Mouse (Mus musculus) lung, adult 2 months (tissue): Measurements from ENCODE around the gene Itgb3. TPM values are rescaled to one million over a fixed set of nuclear protein-coding genes. Genes with fewer than 3 reads are reported as not detected.

ENCODE experiments used
- DNase-seq: peaks from one replicate; pipeline ENCODE4 v3.0.0; 2022
- H3K4me1 ChIP-seq: fragments of 200-500 bp; 2 replicates; pipeline ENCODE4 v1.6.1; 2011; ENCODE audit warnings: low read length; ENCODE audit not compliant: control insufficient read depth, insufficient read depth
- H3K4me3 ChIP-seq: fragments of 200-500 bp; replicated peaks from 2 replicates; pipeline ENCODE3; 2011; ENCODE audit warnings: low read depth, mild to moderate bottlenecking, control low read depth, low read length; ENCODE audit errors: extremely low read depth
- CTCF ChIP-seq: fragments of 200-500 bp; IDR thresholded peaks from 2 replicates; pipeline ENCODE4 v1.5.1; 2011; ENCODE audit warnings: mild to moderate bottlenecking, low read length, control low read depth; ENCODE audit not compliant: insufficient read depth
- POLR2A ChIP-seq: fragments of 200-500 bp; IDR thresholded peaks from 2 replicates; pipeline ENCODE4 v1.6.1; 2011; ENCODE audit warnings: low read depth, mild to moderate bottlenecking, control low read depth, low read length, borderline replicate concordance; ENCODE audit errors: extremely low read depth
- WGBS: fragments of 180-500 bp; shearing (Covaris S2); methylation state at CpG from one replicate; pipeline ENCODE4 v1.1.7; 2018; 5-methylcytosine and 5-hydroxymethylcytosine counted together
- polyA plus RNA-seq: library from polyadenylated mRNA; depleted of rRNA; stranded (reverse); fragments of >200 nt; gene quantifications from 2 replicates; pipeline ENCODE4 v1.2.3, GENCODE M21; 2012; rRNA removed

Itgb3 gene
- polyA plus RNA-seq, 1 experiment, result 16.2 TPM

DNA sequence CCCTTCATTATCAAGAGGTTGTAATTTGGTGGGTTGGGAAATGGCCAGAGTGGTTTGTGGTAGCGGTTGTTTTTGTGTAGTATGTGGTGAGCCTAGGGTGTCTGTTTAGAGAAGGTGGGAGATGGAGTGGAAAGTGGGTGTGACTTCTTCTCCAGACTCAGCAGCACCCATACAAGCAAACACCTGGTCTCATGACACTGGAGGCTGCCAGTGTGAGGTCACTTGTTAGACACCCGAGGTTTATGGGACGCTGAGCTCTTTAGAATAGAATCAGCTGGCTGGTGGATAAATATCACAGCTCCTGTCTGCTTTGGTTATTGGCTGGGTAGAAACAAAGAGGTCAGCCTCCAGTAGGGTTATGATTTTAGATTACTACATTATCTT, 56.1 kb downstream of the Itgb3 start:
- no peak for DNase-seq
- peaks cover 7% of the 10 kb centered on the region for H3K4me1 ChIP-seq
- TF ChIP-seq POLR2A, result no peak
- no peak for TF ChIP-seq CTCF
- H3K4me3 ChIP-seq, result no peak overlapping the region
- 36% methylated on average over 3 of the region's 3 CpGs for WGBS

DNA sequence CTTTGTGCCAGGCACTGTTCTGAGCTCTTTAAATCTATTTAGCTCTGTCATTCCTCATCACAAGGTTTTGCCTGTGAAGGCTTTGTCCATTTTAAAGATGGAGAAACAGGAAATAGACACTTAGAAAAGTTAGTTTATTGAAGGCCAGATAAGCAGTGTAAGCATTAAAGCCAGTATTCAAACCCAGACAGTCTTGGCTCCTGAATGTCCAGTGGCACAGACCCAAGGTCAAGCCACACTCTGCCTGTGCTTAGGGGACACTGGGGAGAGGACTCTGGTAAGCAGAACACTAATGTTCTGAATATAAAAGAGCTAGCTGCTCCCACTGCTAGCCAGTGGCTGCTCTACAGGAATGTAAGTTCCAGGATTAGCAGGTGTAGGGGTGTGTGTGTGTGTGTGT, 56.6 kb downstream of the Itgb3 start:
- peaks cover 7% of the 10 kb centered on the region for H3K4me1 ChIP-seq
- no peak for DNase-seq
- H3K4me3 ChIP-seq, result no peak overlapping the region
- TF ChIP-seq POLR2A (no peak), CTCF (no peak)

DNA sequence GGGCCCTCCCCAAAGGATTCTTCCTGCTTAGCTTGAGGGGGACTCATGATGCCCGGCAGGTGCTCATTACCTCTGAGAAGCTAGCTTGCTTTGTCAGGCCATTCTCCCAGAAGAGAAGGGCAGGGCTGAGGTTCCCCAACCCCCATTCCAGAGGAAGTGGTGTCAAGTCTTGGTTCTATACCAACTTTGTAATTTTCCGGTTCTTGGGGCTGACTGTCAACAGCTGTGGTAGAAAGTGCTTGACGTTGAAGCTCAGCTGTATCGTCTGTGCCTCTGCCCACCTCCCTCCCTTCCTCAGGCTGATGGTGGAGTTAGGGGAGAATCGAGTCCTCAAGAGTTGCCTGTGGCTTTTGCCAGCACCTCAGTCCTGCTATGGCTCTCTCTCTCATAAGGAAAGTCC, 59.6 kb downstream of the Itgb3 start:
- Histone ChIP-seq H3K4me1 (peaks cover 7% of the 10 kb centered on the region), H3K4me3 (no peak overlapping the region)
- no peak for TF ChIP-seq POLR2A
- TF ChIP-seq CTCF, result no peak
- no peak for DNase-seq
- 36% methylated on average over 5 of the region's 5 CpGs for WGBS

GRCm38 (mm10) chr11:104673412-104673811, 65.6 kb downstream of the Itgb3 start:
- DNase-seq, result no peak
- TF ChIP-seq CTCF (no peak), POLR2A (no peak)
- H3K4me1 ChIP-seq, result no peaks in the 10 kb centered on the region
- no peak overlapping the region for H3K4me3 ChIP-seq
- WGBS, result 69% methylated on average over 4 of the region's 4 CpGs

DNA sequence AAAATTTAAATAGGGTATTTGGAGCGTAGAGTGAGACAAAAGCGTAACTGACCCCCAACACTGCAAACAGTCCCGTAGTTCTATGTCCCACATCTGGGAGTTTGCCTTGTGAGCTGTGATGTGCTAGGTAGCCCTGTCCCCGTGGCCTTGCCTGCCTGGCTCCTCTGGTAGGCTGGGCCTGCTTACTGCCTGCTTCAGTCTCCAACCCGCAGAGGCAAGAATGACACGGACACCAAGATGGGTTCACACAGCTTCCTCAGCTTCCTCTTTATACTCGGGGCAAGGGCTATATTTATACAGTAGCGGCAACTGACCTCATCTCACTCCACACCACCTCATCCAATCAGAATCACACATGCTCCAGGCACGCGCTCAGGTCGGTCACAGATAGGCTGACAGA, 67.0 kb downstream of the Itgb3 start:
- WGBS, result 86% methylated on average over 11 of the region's 11 CpGs
- DNase-seq, result no peak
- no peak overlapping the region for H3K4me3 ChIP-seq

DNA sequence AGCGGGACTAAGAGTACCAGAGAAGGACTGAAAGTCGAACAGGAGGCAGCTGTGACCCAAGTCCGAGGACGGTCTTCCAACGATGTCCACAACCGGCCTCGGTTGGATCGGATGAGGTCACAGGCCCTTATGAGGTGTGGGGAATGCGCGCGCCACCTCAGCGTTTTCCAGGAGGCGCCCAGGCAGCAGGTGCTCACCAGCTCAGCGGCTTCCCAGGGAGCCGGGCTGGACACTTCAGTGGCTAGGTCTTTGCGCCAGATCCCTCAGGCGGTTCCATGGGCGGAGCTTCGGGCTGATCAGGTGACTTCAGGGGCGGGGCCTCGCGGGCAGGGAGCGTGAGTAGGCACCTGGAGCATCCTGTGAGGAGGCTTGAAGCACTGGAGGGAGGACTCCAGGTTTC, 77.7 kb downstream of the Itgb3 start, which contains the start of gene Gm11639:
Gene Gm11639 (plus strand): TSS at position 160 of the 400 bp plus-strand sequence.
- Histone ChIP-seq H3K4me1 (no peaks in the 10 kb centered on the region), H3K4me3 (peak within 1 kb of the TSS; percentile 13)
- TF ChIP-seq CTCF (no peak), POLR2A (no peak)
- DNase-seq, result peak; percentile 40
- WGBS, result 31% methylated on average over 23 of the region's 23 CpGs

More for the DNA sequence above, 67.0 kb downstream of the Itgb3 start:
- H3K4me1 ChIP-seq, result no peaks in the 10 kb centered on the region
- no peak for TF ChIP-seq POLR2A
- no peak for TF ChIP-seq CTCF

DNA sequence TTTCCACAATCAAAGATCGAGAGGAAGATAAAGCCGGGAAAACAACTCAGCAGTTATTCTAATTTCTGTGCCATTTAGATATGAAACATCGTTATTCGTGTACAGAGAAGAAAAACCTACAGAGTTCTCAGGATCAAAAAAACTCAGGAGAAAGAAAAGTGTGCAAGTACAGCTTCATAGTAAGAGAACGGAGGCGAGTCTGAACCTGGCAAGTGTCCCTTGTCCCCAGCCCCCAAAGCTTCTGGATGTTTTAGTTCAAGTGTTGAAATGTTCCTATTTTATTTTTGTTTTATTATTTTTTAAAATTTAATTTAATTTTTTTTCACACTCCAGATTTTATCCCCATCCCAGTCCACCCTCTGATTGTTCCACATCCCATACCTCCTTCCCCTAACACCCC, 85.4 kb downstream of the Itgb3 start:
- H3K4me3 ChIP-seq, result no peak overlapping the region
- H3K4me1 ChIP-seq, result no peaks in the 10 kb centered on the region
- WGBS, result 91% methylated on average over 6 of the region's 6 CpGs
- no peak for TF ChIP-seq POLR2A
- TF ChIP-seq CTCF, result no peak
- no peak for DNase-seq

DNA sequence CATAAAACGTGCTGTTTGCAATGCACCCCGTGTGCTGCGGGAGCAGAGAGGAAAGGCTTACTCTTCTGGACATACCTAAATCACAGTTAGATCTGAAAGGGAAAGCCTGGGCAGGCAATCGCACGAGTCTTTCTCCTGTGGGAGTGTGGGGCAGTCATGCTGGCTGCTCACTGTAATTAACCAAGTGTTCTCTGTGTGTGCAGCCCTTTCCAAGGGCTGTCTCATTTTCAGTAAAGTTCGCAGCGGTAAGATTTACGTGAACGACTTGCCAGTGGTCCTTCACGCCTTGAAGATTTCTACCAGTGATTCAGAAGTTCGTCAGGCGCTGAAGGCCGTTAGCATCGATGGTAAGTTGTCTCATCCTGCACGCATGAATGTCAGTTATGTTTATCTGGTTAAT, 96.3 kb downstream of the Itgb3 start:
- Histone ChIP-seq H3K4me3 (no peak overlapping the region), H3K4me1 (no peaks in the 10 kb centered on the region)
- WGBS, result 68% methylated on average over 15 of the region's 15 CpGs
- TF ChIP-seq POLR2A, result no peak
- TF ChIP-seq CTCF, result no peak
- no peak for DNase-seq

- H3K4me1 ChIP-seq, result no peaks in the 10 kb centered on the region
- 62% methylated on average over 2 of the region's 2 CpGs for WGBS
- no peak for TF ChIP-seq CTCF
- TF ChIP-seq POLR2A, result no peak
- DNase-seq, result no peak
- no peak overlapping the region for H3K4me3 ChIP-seq
These were observed 99.3 kb downstream of the Itgb3 start for GRCm38 (mm10) chr11:104707084-104707483.

Other genes starting within 250 kb of the Itgb3 start
- gene Kansl1, start 139.1 kb upstream of the Itgb3 start, polyA plus RNA-seq, result 86.2 and 93.7 TPM in 2 replicates
- gene Cdc27, start 57.4 kb upstream of the Itgb3 start, polyA plus RNA-seq, result 3.4 and 6.9 TPM in 2 replicates
- 131 and 184 TPM in 2 replicates for gene Myl4, start 57.3 kb upstream of the Itgb3 start, polyA plus RNA-seq
- gene Gm11639, start 77.7 kb downstream of the Itgb3 start, polyA plus RNA-seq, result not detected in 2 replicates